Mouse (Mus musculus) bone marrow, adult 2 months (tissue): ENCODE measurements around the gene Baz2a. TPM values are rescaled to one million over a fixed set of nuclear protein-coding genes. Genes with fewer than 3 reads are reported as not detected.
A peak's percentile ranks its signal among the peaks of the same experiment; 100 is the strongest.

Experiments used
- H3K27ac ChIP-seq: fragments of 200-500 bp; 2 replicates; pipeline ENCODE4 v1.5.1; 2012; ENCODE audit warnings: low read depth, mild to moderate bottlenecking, control low read depth, inconsistent platforms, low read length; ENCODE audit not compliant: control insufficient read depth, poor library complexity, insufficient read depth
- H3K4me1 ChIP-seq: fragments of 200-500 bp; 2 replicates; pipeline ENCODE4 v1.6.1; 2011; ENCODE audit warnings: low read length; ENCODE audit not compliant: control insufficient read depth, insufficient read depth
- H3K4me3 ChIP-seq: fragments of 200-500 bp; replicated peaks from 2 replicates; pipeline ENCODE3; 2011; ENCODE audit warnings: mild to moderate bottlenecking, low read depth, low read length, control low read depth; ENCODE audit not compliant: control insufficient read depth
- CTCF ChIP-seq: fragments of 200-500 bp; IDR thresholded peaks from 2 replicates; pipeline ENCODE4 v1.5.1; 2011; ENCODE audit warnings: low read length, control low read depth; ENCODE audit not compliant: control insufficient read depth, insufficient read depth
- POLR2A ChIP-seq: fragments of 200-500 bp; IDR thresholded peaks from 2 replicates; pipeline ENCODE4 v1.6.1; 2011; ENCODE audit warnings: low read depth, mild to moderate bottlenecking, control low read depth, low read length, borderline replicate concordance; ENCODE audit not compliant: control insufficient read depth
- WGBS: fragments of 180-500 bp; shearing (Covaris S2); methylation state at CpG from one replicate; pipeline ENCODE4 v1.1.7; 2018; 5-methylcytosine and 5-hydroxymethylcytosine counted together
- polyA plus RNA-seq: library from polyadenylated mRNA; stranded (reverse); fragments of >200 nt; gene quantifications from 2 replicates; pipeline ENCODE4 v1.2.4, GENCODE M21; 2011; ENCODE audit warnings: low replicate concordance; ENCODE audit not compliant: missing spikeins, insufficient read depth, insufficient read length

The Baz2a gene
- polyA plus RNA-seq, 1 experiment: 64.0 TPM

- under 1% methylated on average over 17 of the region's 17 CpGs for WGBS
- Histone ChIP-seq H3K4me1 (peaks cover 1% of the 10 kb centered on the region), H3K27ac (no peak overlapping the region), H3K4me3 (peak overlapping the region; percentile 86)
- TF ChIP-seq CTCF: no peak
Measured at GRCm38 (mm10) chr10:128175996-128176755, 84.8 kb downstream of the Baz2a start.

- 83% methylated on average over 4 of the region's 4 CpGs for WGBS
- no peak for TF ChIP-seq POLR2A
- TF ChIP-seq CTCF: no peak
- Histone ChIP-seq H3K4me1 (peaks cover 1% of the 10 kb centered on the region), H3K4me3 (no peak overlapping the region), H3K27ac (no peak overlapping the region)
Measured at GRCm38 (mm10) chr10:128177316-128177715, 85.9 kb downstream of the Baz2a start.

Other genes starting within 250 kb of the Baz2a start
- gene Rdh19, start 241.6 kb upstream of the Baz2a start, polyA plus RNA-seq: not detected in 2 replicates
- gene Rdh16f2, start 225.1 kb upstream of the Baz2a start, polyA plus RNA-seq: not detected in 2 replicates
- 1.1 and 4.5 TPM in 2 replicates for gene Rdh7, start 202.8 kb upstream of the Baz2a start, polyA plus RNA-seq
- not detected in 2 replicates for gene Sdr9c7, start 193.1 kb upstream of the Baz2a start, polyA plus RNA-seq
- gene Hsd17b6, start 84.0 kb upstream of the Baz2a start, polyA plus RNA-seq: 0.90 and 1.4 TPM in 2 replicates
- 57.7 and 89.8 TPM in 2 replicates for gene Prim1, start 76.4 kb upstream of the Baz2a start, polyA plus RNA-seq
- gene Naca, start 56.0 kb upstream of the Baz2a start, polyA plus RNA-seq: 429 and 585 TPM in 2 replicates
- gene Ptges3, start 32.6 kb upstream of the Baz2a start, polyA plus RNA-seq: 102 and 168 TPM in 2 replicates
- 369 and 567 TPM in 2 replicates for gene Atp5b, start 8.3 kb upstream of the Baz2a start, polyA plus RNA-seq
- 5.9 and 16.2 TPM in 2 replicates for gene Rbms2, start 88.7 kb downstream of the Baz2a start, polyA plus RNA-seq
- 1.3 and 3.2 TPM in 2 replicates for gene Gls2, start 102.9 kb downstream of the Baz2a start, polyA plus RNA-seq
- 5.1 and 5.3 TPM in 2 replicates for gene Spryd4, start 120.2 kb downstream of the Baz2a start, polyA plus RNA-seq
- gene Mip, start 134.3 kb downstream of the Baz2a start, polyA plus RNA-seq: not detected in 2 replicates
- gene Timeless, start 140.5 kb downstream of the Baz2a start, polyA plus RNA-seq: 45.9 and 61.1 TPM in 2 replicates
- gene Apon, start 162.5 kb downstream of the Baz2a start, polyA plus RNA-seq: 3.2 and 4.4 TPM in 2 replicates
- gene Apof, start 177.1 kb downstream of the Baz2a start, polyA plus RNA-seq: 2.6 and 4.0 TPM in 2 replicates
- 32.7 and 54.1 TPM in 2 replicates for gene Stat2, start 179.0 kb downstream of the Baz2a start, polyA plus RNA-seq
- gene Il23a, start 207.2 kb downstream of the Baz2a start, polyA plus RNA-seq: 1.5 and 2.1 TPM in 2 replicates
- 20.1 and 32.1 TPM in 2 replicates for gene Pan2, start 211.8 kb downstream of the Baz2a start, polyA plus RNA-seq
- 31.1 and 52.5 TPM in 2 replicates for gene Cnpy2, start 230.9 kb downstream of the Baz2a start, polyA plus RNA-seq
- 61.9 and 64.4 TPM in 2 replicates for gene Cs, start 246.2 kb downstream of the Baz2a start, polyA plus RNA-seq